Comparison of ENCODE assay signal across 21 mouse cellular contexts in the genomic region with DNA sequence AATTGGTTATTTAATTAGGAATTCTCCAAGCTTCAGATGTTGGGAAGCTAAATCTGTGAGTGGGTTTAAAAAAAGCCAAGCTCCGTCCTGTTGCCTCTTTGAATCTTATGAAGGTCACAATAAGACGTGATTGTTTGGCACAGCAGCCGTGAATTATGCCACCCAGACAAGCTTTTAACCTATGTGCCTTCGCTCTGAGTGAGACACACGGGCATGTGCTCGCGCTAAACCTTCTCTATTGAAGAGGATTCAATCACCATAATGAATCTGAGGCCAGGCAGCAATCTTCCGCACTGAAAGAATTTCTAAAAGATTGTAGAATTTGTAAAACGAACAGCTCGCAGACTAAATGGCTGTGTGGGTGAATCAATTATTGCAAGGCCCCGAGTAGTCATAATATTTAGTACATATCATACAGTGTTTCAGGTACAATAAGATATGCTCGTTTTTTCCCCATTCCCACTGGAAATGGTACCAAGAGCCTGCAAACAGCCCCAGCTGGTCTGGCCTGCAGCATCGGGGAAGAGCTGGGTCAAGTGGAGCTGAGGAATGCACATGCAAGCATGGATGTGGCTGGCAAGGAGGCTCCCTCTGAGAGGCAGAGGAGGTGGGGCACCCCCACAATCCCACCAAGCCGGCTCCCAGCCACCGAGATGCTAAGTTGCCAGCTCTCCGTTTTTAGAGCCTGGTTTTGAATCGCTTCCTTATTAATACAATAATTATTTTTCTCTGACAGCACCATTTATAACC.
DNase-seq lines count a peak whose midpoint lies in the region; ATAC-seq and TF ChIP-seq lines count a peak whose summit lies in the region.
"Had no signal": no experiment of that assay in that cellular context is flagged by ENCODE, and none has a peak within 500 bp of the region (broad histone marks: within the 10 kb centered on the region; RNA-seq: fewer than 3 reads in every experiment).

No protein-coding gene starts in this region.

- 0 out of 2 replicates have a peak, but pooled peaks cover 14% of the 10 kb centered on the region for H3K4me1 ChIP-seq in hindbrain, embryonic 14.5 days (replicated peaks; ENCODE audit: control insufficient read depth, insufficient read depth, low read length)
- H3K4me1 ChIP-seq in midbrain, embryonic 16.5 days (ENCODE audit: control insufficient read depth, insufficient read depth, low read length) = peaks cover 8% of the 10 kb centered on the region
- H3K4me1 ChIP-seq: embryonic facial prominence, embryonic 12.5 days; megakaryocyte, embryonic 14.5 days; stomach, embryonic 15.5 days had no signal

- H3K9ac ChIP-seq in hindbrain, embryonic 14.5 days = no peak overlapping the region
- H3K9ac ChIP-seq in midbrain, embryonic 16.5 days (ENCODE audit: low read depth, low read length) = 0 out of 2 replicates have a peak overlapping the region, but pooled peaks have one; percentile 51
- H3K9ac ChIP-seq: embryonic facial prominence, embryonic 12.5 days; stomach, embryonic 15.5 days had no signal

- no peak for TF ChIP-seq CTCF in layer of hippocampus, adult 2 months (conservative IDR thresholded peaks at IDR 0.05)

- no peaks in the 10 kb centered on the region for H3K9me3 ChIP-seq in hindbrain, embryonic 14.5 days (ENCODE audit: control insufficient read depth, low read length)
- H3K9me3 ChIP-seq in midbrain, embryonic 16.5 days (replicated peaks; ENCODE audit: control insufficient read depth, low read length, poor library complexity, severe bottlenecking) = no peaks in the 10 kb centered on the region
- H3K9me3 ChIP-seq: embryonic facial prominence, embryonic 12.5 days; stomach, embryonic 15.5 days had no signal

- no peaks in the 10 kb centered on the region for H3K27me3 ChIP-seq in hindbrain, embryonic 14.5 days (ENCODE audit: control insufficient read depth, insufficient read depth, low read length)
- no peaks in the 10 kb centered on the region for H3K27me3 ChIP-seq in midbrain, embryonic 16.5 days (ENCODE audit: control insufficient read depth, insufficient read depth, low read depth, low read length)
- H3K27me3 ChIP-seq: embryonic facial prominence, embryonic 12.5 days; megakaryocyte, embryonic 14.5 days; stomach, embryonic 15.5 days had no signal

- no peak overlapping the region for H3K4me2 ChIP-seq in hindbrain, embryonic 14.5 days (replicated peaks)
- no peak overlapping the region for H3K4me2 ChIP-seq in midbrain, embryonic 16.5 days (ENCODE audit: low read length)
- H3K4me2 ChIP-seq: embryonic facial prominence, embryonic 12.5 days; liver, embryonic 11.5 days; stomach, embryonic 15.5 days had no signal

- DNase-seq in layer of hippocampus, adult 2 months (ENCODE audit: low spot score in 2 of 2) = no peak
- DNase-seq in layer of hippocampus, postnatal 10 days (ENCODE audit: low spot score in 2 of 2) = no peak
- peak; percentile 37 for DNase-seq in retina, postnatal 1 day
- no peak for DNase-seq in retina, embryonic 14.5 days (ENCODE audit: low spot score)
- peak; percentile 39 for DNase-seq in hindbrain, embryonic 14.5 days (ENCODE audit: low spot score)
- DNase-seq in natural killer cell, adult 2 months (ENCODE audit: low spot score in 2 of 2) = no peak
- no peak for DNase-seq in spleen, postnatal 14 days (ENCODE audit: low spot score in 2 of 2)
- DNase-seq: cerebellum, adult 8-10 months; gastrocnemius, postnatal 25 days; kidney, adult 8-10 months; kidney, postnatal 14 days; layer of hippocampus, adult 9-11 months; lung, adult 18-20 months; right cerebral cortex, postnatal 14 days had no signal

- H3K27ac ChIP-seq in layer of hippocampus, adult 2 months = peak overlapping the region; percentile 57
- peak overlapping the region; percentile 75 for H3K27ac ChIP-seq in hindbrain, embryonic 14.5 days
- H3K27ac ChIP-seq in midbrain, embryonic 16.5 days (ENCODE audit: low read length) = peak overlapping the region; percentile 51; the same call in 1 of the 2 replicates
- H3K27ac ChIP-seq: embryonic facial prominence, embryonic 12.5 days; stomach, embryonic 15.5 days had no signal

- H3K4me3 ChIP-seq in layer of hippocampus, adult 2 months = no peak overlapping the region
- H3K4me3 ChIP-seq in hindbrain, embryonic 14.5 days (replicated peaks; ENCODE audit: low read length) = no peak overlapping the region
- H3K4me3 ChIP-seq in midbrain, embryonic 16.5 days (ENCODE audit: low read depth, low read length) = no peak overlapping the region
- H3K4me3 ChIP-seq: embryonic facial prominence, embryonic 12.5 days; erythroblast, embryonic 14.5 days; megakaryocyte, embryonic 14.5 days; myocyte; stomach, embryonic 15.5 days had no signal

- WGBS in hindbrain, embryonic 14.5 days = 41% methylated on average over 17 of the region's 17 CpGs
- 42% methylated on average over 17 of the region's 17 CpGs for WGBS in midbrain, embryonic 16.5 days

- H3K36me3 ChIP-seq in hindbrain, embryonic 14.5 days (replicated peaks; ENCODE audit: control insufficient read depth, insufficient read depth) = no peaks in the 10 kb centered on the region
- no peaks in the 10 kb centered on the region for H3K36me3 ChIP-seq in midbrain, embryonic 16.5 days (ENCODE audit: control insufficient read depth, insufficient read depth, low read length)
- H3K36me3 ChIP-seq: embryonic facial prominence, embryonic 12.5 days; stomach, embryonic 15.5 days had no signal

- ATAC-seq in hindbrain, embryonic 14.5 days (ENCODE audit: low FRiP score) = no peak
- ATAC-seq in midbrain, embryonic 16.5 days = peak; percentile 30; the same call in 1 of the 2 replicates

Comparison
In these comparisons a context has a peak if more than half of its experiments do, and no peak if none do; other contexts are left out.
1. DNase-seq: peak in retina, postnatal 1 day (single experiment) and hindbrain, embryonic 14.5 days (single experiment); none in layer of hippocampus, adult 2 months (0 of 2), layer of hippocampus, postnatal 10 days (0 of 2), retina, embryonic 14.5 days (single experiment), natural killer cell, adult 2 months (0 of 2) and spleen, postnatal 14 days (0 of 2).
2. Peak in every context shown above with its lines, with median percentiles within 50 percentile points of each other: H3K27ac ChIP-seq.